Mouse (Mus musculus) kidney, adult 18-20 months (tissue): Measurements from ENCODE around the gene Gid4.
A peak's percentile ranks its signal among the peaks of the same experiment; 100 is the strongest.

Source experiments
- DNase-seq: peaks from one replicate; pipeline ENCODE4 v3.0.0; 2021

Gid4 gene

DNA sequence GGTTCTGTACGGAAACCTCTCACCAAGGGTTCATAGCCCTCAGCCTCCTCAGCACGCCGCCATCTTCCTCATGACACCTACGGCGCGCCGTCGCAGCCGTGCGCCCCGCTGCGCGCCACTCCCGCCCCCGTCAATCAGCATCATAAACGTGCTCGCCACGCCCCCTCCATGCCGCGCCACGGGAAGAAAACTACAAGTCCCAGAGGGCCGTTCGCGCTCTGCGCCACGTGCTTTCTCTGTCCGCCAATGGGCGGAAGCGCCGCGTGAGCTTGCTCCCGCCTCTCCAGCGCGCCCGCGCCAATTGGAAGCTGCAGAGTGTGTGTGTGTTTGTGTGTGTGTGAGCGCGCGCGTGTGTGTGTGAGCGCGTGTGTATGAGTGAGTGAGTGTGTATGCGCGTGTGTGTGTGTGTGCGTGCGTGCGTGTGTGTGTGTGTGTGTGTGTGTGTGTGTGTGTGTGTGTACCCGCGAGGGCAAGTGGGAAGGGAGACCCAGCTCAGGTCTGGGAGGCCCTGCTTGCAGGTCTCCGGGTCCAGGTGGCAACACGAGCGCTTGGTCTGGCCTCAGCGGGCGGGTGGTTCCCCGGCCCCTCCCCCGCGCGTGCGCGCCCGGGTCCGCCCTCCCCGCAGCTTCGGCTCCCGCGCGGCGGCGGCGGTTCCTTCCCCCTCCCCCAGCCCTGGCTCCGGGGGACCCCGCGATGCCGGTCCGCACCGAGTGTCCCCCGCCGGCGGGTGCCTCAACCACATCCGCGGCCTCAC, at the start of gene Gid4:
Gene Gid4, plus strand, starts transcription at position 183 of the 754 bp plus-strand sequence.
- peak; percentile 99 for DNase-seq

DNA sequence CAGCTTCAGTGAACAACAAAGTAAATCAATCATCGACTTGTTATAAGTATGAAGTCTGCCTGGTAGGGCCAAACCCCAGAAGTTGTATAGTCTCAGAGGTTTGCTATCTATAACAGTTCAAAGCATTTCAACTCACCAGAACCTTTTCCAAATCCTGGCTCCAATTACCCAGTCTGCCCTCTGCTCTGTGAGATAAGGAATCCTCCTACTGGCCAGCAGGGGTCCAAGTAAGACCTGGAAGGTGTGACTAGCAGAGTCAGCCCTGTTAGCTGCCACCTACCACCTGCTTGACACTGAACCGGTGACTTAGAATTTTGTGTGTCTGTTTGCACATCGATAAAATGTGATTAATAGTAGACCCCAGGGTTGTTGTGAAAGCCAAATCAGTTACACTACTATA, 49.7 kb upstream of the Gid4 start:
- DNase-seq, result no peak

GRCm38 (mm10) chr11:60368909-60369308, 48.0 kb upstream of the Gid4 start:
- no peak for DNase-seq

GRCm38 (mm10) chr11:60369448-60369847, 47.5 kb upstream of the Gid4 start:
- DNase-seq, result no peak

DNA sequence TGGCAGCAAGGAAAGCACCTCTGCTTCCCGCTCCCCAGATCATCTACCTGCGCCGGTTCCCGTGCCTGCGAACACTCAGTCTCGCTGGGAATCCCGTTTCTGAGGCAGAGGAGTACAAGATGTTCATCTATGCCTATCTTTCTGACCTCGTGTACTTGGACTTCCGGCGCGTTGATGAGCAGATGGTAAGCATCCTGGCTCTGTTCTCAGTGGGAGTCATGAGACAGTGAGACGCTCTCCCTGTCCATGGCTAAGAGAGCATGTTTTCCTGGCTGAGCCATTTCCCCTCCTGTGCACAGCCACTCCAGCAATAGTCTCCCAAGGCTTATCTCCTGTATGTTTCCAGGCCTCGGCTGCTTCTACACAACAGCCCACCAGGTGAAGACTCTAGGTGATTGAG, 46.5 kb upstream of the Gid4 start:
- DNase-seq, result no peak

- DNase-seq, result no peak
Observed at GRCm38 (mm10) chr11:60374481-60374880, 42.5 kb upstream of the Gid4 start.

- DNase-seq, result no peak
Observed at GRCm38 (mm10) chr11:60383518-60383917, 33.4 kb upstream of the Gid4 start.

DNA sequence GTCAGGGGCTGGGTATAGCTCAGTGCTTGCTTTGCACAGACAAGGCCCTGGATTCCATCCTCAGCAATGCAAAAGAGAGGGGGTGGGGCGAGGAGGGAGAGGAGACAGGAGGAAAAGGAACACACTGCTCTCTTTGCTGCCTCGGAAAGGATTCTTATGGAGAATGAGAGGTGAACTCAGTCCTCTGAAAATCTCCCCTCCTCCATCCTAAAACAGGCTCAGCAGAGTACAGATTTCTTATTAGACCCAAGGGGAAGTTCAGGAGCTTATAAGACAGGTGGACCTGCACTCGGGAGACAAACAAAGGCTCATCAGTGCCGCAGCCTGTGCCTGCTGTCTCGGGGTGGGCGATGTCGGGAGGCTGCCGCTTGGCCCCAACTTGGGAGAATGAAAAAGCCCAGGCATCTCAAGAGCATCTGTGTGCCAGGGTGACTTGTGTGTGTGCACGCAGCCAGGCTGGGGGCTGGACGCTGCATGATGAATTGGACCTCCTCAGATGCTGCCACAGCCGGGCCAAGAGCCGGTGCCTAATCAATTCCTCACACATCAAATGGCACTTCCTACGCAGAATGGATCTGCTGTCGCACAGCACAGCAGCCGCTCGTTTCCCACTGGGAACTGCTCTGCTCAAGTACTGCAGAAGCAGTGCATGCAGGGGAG, 32.1 kb upstream of the Gid4 start:
- no peak for DNase-seq

- DNase-seq, result no peak
Observed at GRCm38 (mm10) chr11:60385946-60386345, 31.0 kb upstream of the Gid4 start.

- no peak for DNase-seq
Observed at GRCm38 (mm10) chr11:60387944-60388343, 29.0 kb upstream of the Gid4 start.

- DNase-seq, result no peak
Observed at GRCm38 (mm10) chr11:60391346-60391745, 25.6 kb upstream of the Gid4 start.

- no peak for DNase-seq
Observed at GRCm38 (mm10) chr11:60396546-60396945, 20.4 kb upstream of the Gid4 start.

- DNase-seq, result no peak
Observed at GRCm38 (mm10) chr11:60397172-60397571, 19.8 kb upstream of the Gid4 start.

GRCm38 (mm10) chr11:60406606-60407005, 10.3 kb upstream of the Gid4 start:
- DNase-seq, result no peak

DNA sequence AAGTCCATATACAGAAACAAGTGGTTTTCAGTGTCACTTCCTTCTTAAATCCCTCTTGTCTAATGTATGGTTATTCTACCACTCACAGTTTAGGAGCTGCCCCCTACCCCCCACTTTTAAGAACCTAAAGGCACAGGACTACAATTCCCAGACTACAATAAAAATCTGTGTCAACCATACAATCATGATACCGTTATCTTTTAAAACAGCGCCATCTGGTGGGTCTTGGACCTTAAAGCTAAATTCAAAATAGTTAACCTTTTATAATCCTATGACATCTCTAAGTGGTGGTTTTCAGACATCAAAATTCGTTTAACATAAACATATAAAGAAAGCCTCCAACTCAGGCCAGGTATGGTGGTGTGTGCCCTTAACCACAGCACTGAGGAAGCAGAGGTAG, 4.8 kb upstream of the Gid4 start:
- DNase-seq, result peak; percentile 50

DNA sequence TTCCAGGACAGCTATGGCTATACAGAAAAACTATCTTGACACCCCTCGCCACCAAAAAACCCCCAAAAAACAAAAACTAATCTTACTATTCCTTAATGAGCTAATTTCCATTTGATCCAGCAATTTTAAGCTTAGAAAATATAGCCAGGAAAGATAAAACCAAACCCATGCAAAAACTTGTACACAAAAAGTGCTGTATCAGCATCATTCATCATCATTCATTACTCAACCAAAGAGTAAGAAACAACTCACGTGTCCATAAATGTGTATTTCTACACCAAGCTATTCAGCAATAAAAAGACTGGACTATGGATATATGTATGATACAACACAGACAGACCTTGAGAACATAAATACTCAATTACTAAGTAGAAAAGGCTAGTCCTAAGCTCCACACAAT, 4.0 kb upstream of the Gid4 start:
- DNase-seq, result no peak

DNA sequence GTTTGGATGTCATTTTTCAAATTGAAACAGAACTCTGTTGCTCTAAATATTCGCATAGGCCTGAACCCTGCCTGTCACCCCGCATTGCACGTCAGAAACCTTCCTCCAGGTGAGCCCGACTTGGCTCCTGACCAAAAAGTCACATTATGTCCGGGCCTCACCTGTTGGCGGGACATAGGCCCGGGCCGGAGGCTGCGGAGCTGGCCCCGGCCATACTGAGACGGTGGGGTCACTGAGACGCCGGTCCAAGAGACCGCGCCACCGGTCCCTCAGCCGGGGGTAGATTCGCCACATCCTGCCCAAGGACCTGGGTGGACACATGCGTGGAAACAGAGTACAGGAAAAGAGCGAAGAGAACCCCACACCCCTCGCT, 369 bp upstream of the Gid4 start:
- DNase-seq, result no peak

GRCm38 (mm10) chr11:60417717-60418472, 950 bp downstream of the Gid4 start, which contains the start of gene Atpaf2:
Gene Atpaf2 (minus strand): TSS chr11:60418457.
- DNase-seq, result peak; percentile 12

- DNase-seq, result peak; percentile 14
Observed at GRCm38 (mm10) chr11:60418473-60418803, 1.5 kb downstream of the Gid4 start.

DNA sequence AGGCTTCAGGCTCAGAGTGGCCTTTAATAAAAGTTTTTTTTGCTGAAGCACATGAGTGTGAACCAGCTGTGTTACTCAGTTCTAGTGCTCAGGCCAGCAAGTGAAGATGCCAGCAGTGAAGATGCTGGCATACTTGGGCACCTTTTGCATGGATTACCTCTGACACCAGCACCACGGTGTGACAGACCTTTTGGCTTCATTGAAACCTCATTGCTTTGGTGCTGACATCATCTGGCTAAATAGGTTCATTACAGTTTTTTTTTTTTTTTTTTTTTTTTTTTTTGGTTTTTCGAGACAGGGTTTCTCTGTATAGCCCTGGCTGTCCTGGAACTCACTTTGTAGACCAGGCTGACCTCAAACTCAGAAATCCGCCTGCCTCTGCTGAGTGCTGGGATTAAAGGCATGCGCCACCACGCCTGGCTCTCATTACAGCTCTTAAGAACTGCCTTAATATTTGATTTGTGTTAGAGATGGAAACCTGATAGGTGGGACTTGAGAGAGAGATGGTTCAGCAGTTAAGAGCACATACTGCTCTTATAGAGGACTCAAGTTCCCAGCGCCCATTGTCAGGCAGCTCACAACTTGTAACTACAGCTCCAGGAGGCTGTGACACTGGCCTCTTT, 5.2 kb downstream of the Gid4 start:
- no peak for DNase-seq

DNA sequence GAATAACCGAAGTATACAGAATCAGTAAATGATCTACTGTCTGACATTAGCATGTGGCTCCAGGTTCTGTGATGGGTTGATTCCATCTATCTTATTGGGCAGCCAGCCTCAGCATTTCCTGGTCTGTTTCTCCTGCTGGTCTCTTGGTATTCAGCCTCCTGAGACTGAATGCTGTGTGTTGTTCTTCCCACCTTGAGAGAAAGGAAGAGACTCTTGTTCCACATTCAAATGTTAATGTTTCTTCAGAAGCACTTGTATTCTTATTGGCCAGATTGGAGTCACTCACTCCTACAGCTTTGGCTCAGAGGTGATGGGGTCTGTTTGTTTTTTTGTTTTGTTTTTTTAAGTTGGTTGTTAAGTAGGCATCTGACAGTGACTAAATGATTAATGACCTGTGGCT, 6.1 kb downstream of the Gid4 start:
- no peak for DNase-seq

DNA sequence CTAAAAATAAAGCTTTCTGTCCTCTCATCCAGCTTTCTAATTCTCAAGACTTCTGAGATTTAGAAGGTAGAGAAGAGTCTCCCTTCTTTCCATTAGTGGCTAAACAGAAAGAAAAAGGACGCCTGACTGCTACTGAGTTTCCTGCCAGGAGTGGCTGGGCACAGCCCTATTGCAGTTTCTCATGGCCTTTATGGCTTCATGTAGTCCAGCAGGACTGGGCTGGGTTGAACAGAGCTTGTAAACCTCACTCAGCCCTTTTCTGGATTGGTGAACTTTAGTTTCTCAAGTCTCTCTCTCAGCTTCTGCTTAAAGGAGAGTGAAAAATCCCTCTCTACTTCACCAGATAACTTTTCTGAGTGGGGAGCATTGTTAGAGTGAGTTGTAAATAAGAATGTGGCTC, 9.5 kb downstream of the Gid4 start:
- DNase-seq, result no peak

GRCm38 (mm10) chr11:60427628-60428027, 10.7 kb downstream of the Gid4 start:
- DNase-seq, result no peak

- no peak for DNase-seq
Observed at GRCm38 (mm10) chr11:60433501-60433900, 16.6 kb downstream of the Gid4 start.
